Mouse (Mus musculus): ENCODE data around the gene Phb. TPM values are rescaled to one million over a fixed set of nuclear protein-coding genes. Genes with fewer than 3 reads are reported as not detected.
"Not testable (repeated sequence)": the region's sequence is repeated elsewhere in the genome, so short reads cannot be mapped to it uniquely, and the experiment has no call there.

Phb gene
- polyA plus RNA-seq, 1 experiment from 2014 or later, result 305 TPM

DNA sequence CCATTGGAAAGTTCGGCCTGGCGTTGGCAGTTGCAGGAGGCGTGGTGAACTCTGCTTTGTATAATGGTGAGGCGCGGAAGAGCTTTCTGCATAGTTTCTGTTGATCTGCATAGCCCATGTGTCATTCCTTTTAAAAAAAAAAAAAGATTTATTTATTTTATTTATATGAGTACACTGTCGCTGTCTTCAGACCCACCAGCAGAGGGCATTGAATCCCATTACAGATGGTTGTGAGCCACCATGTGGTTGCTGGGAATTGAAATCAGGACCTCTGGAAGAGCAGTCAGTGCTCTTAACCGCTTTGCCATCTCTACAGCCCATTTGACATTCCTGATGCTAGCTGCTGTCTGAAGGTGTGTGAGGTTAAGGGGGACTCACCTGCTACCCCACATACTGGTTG, 1.3 kb downstream of the Phb start:
- not testable (repeated sequence) for H3K27ac ChIP-seq (ENCODE audit: low read depth); DNase-seq (ENCODE audit: low spot score); H3K4me1 ChIP-seq (replicated peaks; ENCODE audit: control insufficient read depth, insufficient read depth, low read length); H3K9me3 ChIP-seq (ENCODE audit: control insufficient read depth, low read length); ATAC-seq (replicated peaks; ENCODE audit: low FRiP score, low TSS enrichment, low read depth); H3K9ac ChIP-seq (ENCODE audit: low read length); H3K27me3 ChIP-seq (replicated peaks; ENCODE audit: control insufficient read depth, insufficient read depth, low read length)
- H3K4me3 ChIP-seq (ENCODE audit: low read depth, low read length), result 0 out of 2 replicates have a peak overlapping the region, but pooled peaks have one; percentile 88
- H3K36me3 ChIP-seq (ENCODE audit: control insufficient read depth, insufficient read depth, low read length), result peaks cover 50% of the 10 kb centered on the region
- WGBS, result 88% methylated on average over 7 of the region's 7 CpGs
- peak overlapping the region; percentile 94 for H3K4me2 ChIP-seq (ENCODE audit: low read length)

GRCm38 (mm10) chr11:95675498-95675897, 8.7 kb downstream of the Phb start:
- Histone ChIP-seq H3K27me3 (replicated peaks; ENCODE audit: control insufficient read depth, insufficient read depth, low read length) (no peaks in the 10 kb centered on the region), H3K27ac (ENCODE audit: low read depth) (peak overlapping the region; percentile 33; the same call in 1 of the 2 replicates), H3K4me3 (ENCODE audit: low read depth, low read length) (no peak overlapping the region), H3K9me3 (ENCODE audit: control insufficient read depth, low read length) (no peaks in the 10 kb centered on the region), H3K36me3 (ENCODE audit: control insufficient read depth, insufficient read depth, low read length) (peaks cover 88% of the 10 kb centered on the region), H3K4me1 (replicated peaks; ENCODE audit: control insufficient read depth, insufficient read depth, low read length) (peaks cover 4% of the 10 kb centered on the region; the same call in 1 of the 2 replicates), H3K9ac (ENCODE audit: low read length) (no peak overlapping the region), H3K4me2 (ENCODE audit: low read length) (no peak overlapping the region)
- ATAC-seq (replicated peaks; ENCODE audit: low FRiP score, low TSS enrichment, low read depth), result no peak
- WGBS, result 87% methylated on average over 14 of the region's 14 CpGs
- no peak for DNase-seq (ENCODE audit: low spot score)

DNA sequence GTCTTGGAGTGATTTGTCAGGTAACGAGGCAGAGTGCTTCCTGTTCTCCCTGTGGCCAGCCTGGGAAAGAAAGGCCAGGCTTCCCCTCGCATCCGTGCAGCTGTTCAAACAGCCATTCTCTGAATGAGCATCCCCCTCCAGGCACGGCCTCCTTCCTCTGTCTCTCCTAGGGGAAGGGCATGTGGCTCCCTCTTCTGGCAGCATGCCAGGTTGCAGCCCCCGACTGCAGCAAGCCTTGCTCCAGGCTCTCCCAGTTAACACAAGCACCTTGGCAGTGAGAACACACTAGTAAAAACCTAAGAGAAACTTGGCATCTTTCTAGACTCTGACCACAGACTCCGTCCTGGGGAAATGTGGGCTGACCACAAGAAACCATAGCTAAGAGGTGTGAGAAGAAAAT, 9.6 kb downstream of the Phb start:
- Histone ChIP-seq H3K4me1 (replicated peaks; ENCODE audit: control insufficient read depth, insufficient read depth, low read length) (peaks cover 4% of the 10 kb centered on the region; the same call in 1 of the 2 replicates), H3K27ac (ENCODE audit: low read depth) (0 out of 2 replicates have a peak overlapping the region, but pooled peaks have one; percentile 33), H3K4me3 (ENCODE audit: low read depth, low read length) (no peak overlapping the region), H3K9me3 (ENCODE audit: control insufficient read depth, low read length) (no peaks in the 10 kb centered on the region), H3K9ac (ENCODE audit: low read length) (no peak overlapping the region), H3K27me3 (replicated peaks; ENCODE audit: control insufficient read depth, insufficient read depth, low read length) (no peaks in the 10 kb centered on the region), H3K4me2 (ENCODE audit: low read length) (no peak overlapping the region), H3K36me3 (ENCODE audit: control insufficient read depth, insufficient read depth, low read length) (peaks cover 88% of the 10 kb centered on the region)
- DNase-seq (ENCODE audit: low spot score) (peak; percentile 88), ATAC-seq (replicated peaks; ENCODE audit: low FRiP score, low TSS enrichment, low read depth) (peak; percentile 61; the same call in 1 of the 2 replicates)
- WGBS, result 14% methylated on average over 6 of the region's 6 CpGs

- no peak overlapping the region for H3K27ac ChIP-seq (ENCODE audit: low read depth)
- H3K4me1 ChIP-seq (replicated peaks; ENCODE audit: control insufficient read depth, insufficient read depth, low read length), result peaks cover 4% of the 10 kb centered on the region; the same call in 1 of the 2 replicates
- ATAC-seq (replicated peaks; ENCODE audit: low FRiP score, low TSS enrichment, low read depth) (no peak), DNase-seq (ENCODE audit: low spot score) (no peak)
- H3K4me3 ChIP-seq (ENCODE audit: low read depth, low read length), result no peak overlapping the region
- H3K4me2 ChIP-seq (ENCODE audit: low read length), result no peak overlapping the region
- peaks cover 76% of the 10 kb centered on the region for H3K36me3 ChIP-seq (ENCODE audit: control insufficient read depth, insufficient read depth, low read length)
- H3K27me3 ChIP-seq (replicated peaks; ENCODE audit: control insufficient read depth, insufficient read depth, low read length), result no peaks in the 10 kb centered on the region
- H3K9ac ChIP-seq (ENCODE audit: low read length), result no peak overlapping the region
- WGBS, result 70% methylated on average over 14 of the region's 14 CpGs
- no peaks in the 10 kb centered on the region for H3K9me3 ChIP-seq (ENCODE audit: control insufficient read depth, low read length)
Measured at GRCm38 (mm10) chr11:95677925-95678701, 11.4 kb downstream of the Phb start.

DNA sequence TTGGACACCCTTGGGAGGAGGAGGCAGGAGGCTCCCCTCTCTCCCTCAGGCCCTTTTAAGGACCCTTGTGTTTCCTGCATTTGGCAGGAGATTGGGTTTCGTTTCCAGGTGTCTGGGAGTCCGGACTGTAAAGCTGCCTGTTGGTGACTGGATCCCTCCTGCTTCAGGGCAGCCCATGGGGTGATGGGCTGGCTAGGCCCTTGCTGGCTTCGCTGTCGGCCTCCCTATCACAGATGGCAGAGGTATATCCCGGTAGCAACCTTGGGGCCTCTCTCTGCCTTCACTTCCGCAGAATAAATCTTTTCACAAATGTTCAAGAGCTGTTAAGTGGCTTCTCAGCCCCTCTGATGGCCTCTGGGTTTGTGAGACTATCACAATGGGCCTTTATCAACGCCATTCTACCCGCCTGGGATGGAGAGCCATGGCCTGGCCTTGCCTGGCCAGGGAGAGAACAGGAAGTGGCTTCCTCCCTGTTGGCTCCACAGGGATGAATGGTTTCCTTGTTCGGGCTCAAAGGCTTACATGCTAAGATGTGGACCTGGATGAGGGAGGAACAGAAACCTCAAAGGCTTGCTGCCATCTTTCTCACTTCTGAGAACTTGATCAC, 15.3 kb downstream of the Phb start:
- no peaks in the 10 kb centered on the region for H3K9me3 ChIP-seq (ENCODE audit: control insufficient read depth, low read length)
- H3K4me2 ChIP-seq (ENCODE audit: low read length), result no peak overlapping the region
- peaks cover 44% of the 10 kb centered on the region for H3K36me3 ChIP-seq (ENCODE audit: control insufficient read depth, insufficient read depth, low read length)
- H3K4me3 ChIP-seq (ENCODE audit: low read depth, low read length), result no peak overlapping the region
- peak; percentile 57 for DNase-seq (ENCODE audit: low spot score)
- no peaks in the 10 kb centered on the region for H3K27me3 ChIP-seq (replicated peaks; ENCODE audit: control insufficient read depth, insufficient read depth, low read length)
- H3K27ac ChIP-seq (ENCODE audit: low read depth), result no peak overlapping the region
- no peak for ATAC-seq (replicated peaks; ENCODE audit: low FRiP score, low TSS enrichment, low read depth)
- 65% methylated on average over 9 of the region's 9 CpGs for WGBS
- H3K9ac ChIP-seq (ENCODE audit: low read length), result no peak overlapping the region
- no peaks in the 10 kb centered on the region for H3K4me1 ChIP-seq (replicated peaks; ENCODE audit: control insufficient read depth, insufficient read depth, low read length)

DNA sequence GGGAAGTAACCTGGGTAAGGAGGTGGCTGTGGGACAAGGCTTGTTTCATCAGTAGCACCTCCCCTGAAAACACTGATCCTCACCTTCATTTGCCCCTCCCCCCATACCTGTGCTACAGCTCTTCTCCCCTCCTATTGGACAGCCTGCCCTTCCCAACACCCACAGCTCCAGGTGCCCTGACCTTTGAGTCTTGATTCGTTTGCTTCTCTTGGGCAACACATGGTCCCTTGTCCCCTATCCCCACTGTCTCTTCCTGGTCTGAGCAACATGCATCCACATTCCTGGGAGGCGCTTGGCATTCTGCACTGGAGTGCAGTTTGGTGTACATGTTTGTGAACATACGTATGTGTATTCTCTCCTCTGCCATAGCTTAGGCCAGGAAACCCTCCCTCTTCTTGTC, 16.2 kb downstream of the Phb start:
- Histone ChIP-seq H3K9me3 (ENCODE audit: control insufficient read depth, low read length) (no peaks in the 10 kb centered on the region), H3K4me1 (replicated peaks; ENCODE audit: control insufficient read depth, insufficient read depth, low read length) (no peaks in the 10 kb centered on the region), H3K36me3 (ENCODE audit: control insufficient read depth, insufficient read depth, low read length) (peaks cover 37% of the 10 kb centered on the region), H3K4me3 (ENCODE audit: low read depth, low read length) (no peak overlapping the region), H3K4me2 (ENCODE audit: low read length) (no peak overlapping the region), H3K9ac (ENCODE audit: low read length) (no peak overlapping the region), H3K27me3 (replicated peaks; ENCODE audit: control insufficient read depth, insufficient read depth, low read length) (no peaks in the 10 kb centered on the region), H3K27ac (ENCODE audit: low read depth) (no peak overlapping the region)
- ATAC-seq (replicated peaks; ENCODE audit: low FRiP score, low TSS enrichment, low read depth) (no peak), DNase-seq (ENCODE audit: low spot score) (no peak)
- WGBS, result 82% methylated on average over 3 of the region's 3 CpGs

DNA sequence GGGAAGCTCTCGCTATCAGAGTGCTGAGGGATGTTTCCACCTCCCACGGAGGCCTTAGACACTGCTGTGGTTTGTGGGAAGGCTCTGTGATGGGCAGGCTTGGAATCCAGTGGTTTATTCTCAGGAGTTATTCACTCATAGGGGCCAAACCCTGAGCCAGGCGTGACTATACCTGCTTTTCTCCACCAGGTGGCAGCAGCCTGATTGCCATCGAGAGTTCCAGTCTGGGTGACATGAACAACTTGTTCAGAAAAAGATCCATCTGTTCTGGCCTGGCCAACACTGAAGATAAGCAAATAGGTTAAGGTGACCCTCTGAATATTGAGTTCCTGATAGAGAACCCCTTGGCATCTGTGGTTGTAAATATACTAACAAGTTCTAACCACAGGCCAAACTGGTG, 19.3 kb downstream of the Phb start:
- Histone ChIP-seq H3K27ac (ENCODE audit: low read depth) (no peak overlapping the region), H3K4me2 (ENCODE audit: low read length) (no peak overlapping the region), H3K27me3 (replicated peaks; ENCODE audit: control insufficient read depth, insufficient read depth, low read length) (no peaks in the 10 kb centered on the region), H3K4me3 (ENCODE audit: low read depth, low read length) (no peak overlapping the region), H3K9ac (ENCODE audit: low read length) (no peak overlapping the region), H3K4me1 (replicated peaks; ENCODE audit: control insufficient read depth, insufficient read depth, low read length) (peaks cover 4% of the 10 kb centered on the region; the same call in 1 of the 2 replicates), H3K9me3 (ENCODE audit: control insufficient read depth, low read length) (no peaks in the 10 kb centered on the region), H3K36me3 (ENCODE audit: control insufficient read depth, insufficient read depth, low read length) (peaks cover 9% of the 10 kb centered on the region)
- ATAC-seq (replicated peaks; ENCODE audit: low FRiP score, low TSS enrichment, low read depth) (peak; percentile 65; the same call in 1 of the 2 replicates), DNase-seq (ENCODE audit: low spot score) (peak; percentile 85)
- 4% methylated on average over 4 of the region's 4 CpGs for WGBS

- ATAC-seq (replicated peaks; ENCODE audit: low FRiP score, low TSS enrichment, low read depth) (no peak), DNase-seq (ENCODE audit: low spot score) (no peak)
- Histone ChIP-seq H3K4me1 (replicated peaks; ENCODE audit: control insufficient read depth, insufficient read depth, low read length) (peaks cover 4% of the 10 kb centered on the region; the same call in 1 of the 2 replicates), H3K4me3 (ENCODE audit: low read depth, low read length) (no peak overlapping the region), H3K36me3 (ENCODE audit: control insufficient read depth, insufficient read depth, low read length) (no peaks in the 10 kb centered on the region), H3K9ac (ENCODE audit: low read length) (no peak overlapping the region), H3K4me2 (ENCODE audit: low read length) (no peak overlapping the region), H3K9me3 (ENCODE audit: control insufficient read depth, low read length) (no peaks in the 10 kb centered on the region), H3K27ac (ENCODE audit: low read depth) (no peak overlapping the region), H3K27me3 (replicated peaks; ENCODE audit: control insufficient read depth, insufficient read depth, low read length) (no peaks in the 10 kb centered on the region)
- WGBS, result 36% methylated on average over 11 of the region's 11 CpGs
Measured at GRCm38 (mm10) chr11:95687084-95687656, 20.4 kb downstream of the Phb start.
